Mouse (Mus musculus): ENCODE measurements around the gene Gm9745. TPM values are rescaled to one million over a fixed set of nuclear protein-coding genes. Genes with fewer than 3 reads are reported as not detected.
"Not testable (repeated sequence)": the region's sequence is repeated elsewhere in the genome, so short reads cannot be mapped to it uniquely, and the experiment has no call there.

The Gm9745 gene
- total RNA-seq (2014; rRNA removed) (not detected in 2 replicates), polyA plus RNA-seq (2015; fragmentation: Nextera tagmentation; extraction: Ambion mirVana) (not detected in 2 replicates)

- H3K27me3 ChIP-seq (ENCODE audit: insufficient read depth, low read length); H3K9me3 ChIP-seq (ENCODE audit: low read length); H3K27ac ChIP-seq; ATAC-seq; H3K36me3 ChIP-seq (ENCODE audit: insufficient read depth, low read length); H3K4me1 ChIP-seq (ENCODE audit: insufficient read depth, low read length); DNase-seq (ENCODE audit: low spot score); H3K4me2 ChIP-seq (ENCODE audit: low read depth, low read length); H3K9ac ChIP-seq (replicated peaks; ENCODE audit: low read length); H3K4me3 ChIP-seq (ENCODE audit: low read length): not testable (repeated sequence)
Measured at GRCm38 (mm10) chr13:8948131-8948530, at the start of gene Gm9745. Gm9745 (minus strand) TSS chr13:8948231.

DNA sequence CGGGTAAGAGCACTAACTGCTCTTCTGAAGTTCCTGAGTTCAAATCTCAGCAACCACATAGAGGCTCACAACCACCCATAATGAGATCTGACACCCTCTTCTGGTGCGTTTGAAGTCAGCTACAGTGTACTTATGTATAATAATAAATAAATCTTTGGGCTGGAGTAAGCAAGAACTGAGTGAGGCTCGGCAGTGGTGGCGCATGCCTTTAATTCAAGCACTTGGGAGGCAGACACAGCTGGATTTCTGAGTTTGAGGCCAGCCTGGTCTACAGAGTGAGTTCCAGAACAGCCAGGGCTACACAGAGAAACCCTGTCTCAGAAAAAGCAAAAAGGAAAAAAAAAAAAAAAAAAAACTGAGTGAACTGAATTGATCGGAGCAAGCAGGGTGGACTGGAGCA lies 49.2 kb upstream of the Gm9745 start:
- WGBS = 84% methylated on average over 5 of the region's 5 CpGs
- not testable (repeated sequence) for H3K27me3 ChIP-seq (ENCODE audit: insufficient read depth, low read length)

GRCm38 (mm10) chr13:8995990-8996786 lies 48.2 kb upstream of the Gm9745 start, which contains the start of gene Gtpbp4:
Gtpbp4 (minus strand) TSS chr13:8996083.
- WGBS = under 1% methylated on average over 51 of the region's 51 CpGs
- Histone ChIP-seq H3K36me3 (ENCODE audit: insufficient read depth, low read length) (peaks cover 2% of the 10 kb centered on the region; the same call in 1 of the 2 replicates), H3K27me3 (ENCODE audit: insufficient read depth, low read length) (no peaks in the 10 kb centered on the region), H3K4me3 (ENCODE audit: low read length) (peak within 1 kb of the TSS; percentile 97), H3K27ac (peak within 1 kb of the TSS; percentile 86), H3K9me3 (ENCODE audit: low read length) (no peaks in the 10 kb centered on the region), H3K9ac (replicated peaks; ENCODE audit: low read length) (peak within 1 kb of the TSS; percentile 88), H3K4me1 (ENCODE audit: insufficient read depth, low read length) (peaks cover 11% of the 10 kb centered on the region), H3K4me2 (ENCODE audit: low read depth, low read length) (peak within 1 kb of the TSS; percentile 94)
- DNase-seq (ENCODE audit: low spot score) (peak; percentile 99), ATAC-seq (peak; percentile 99)
- peak; percentile 84 for TF ChIP-seq CTCF (IDR thresholded peaks at IDR 0.05; ENCODE audit: low read depth)

More for the DNA sequence above, 49.2 kb upstream of the Gm9745 start:
- peaks cover 11% of the 10 kb centered on the region for H3K4me1 ChIP-seq (ENCODE audit: insufficient read depth, low read length)
- H3K4me3 ChIP-seq (ENCODE audit: low read length); H3K9ac ChIP-seq (replicated peaks; ENCODE audit: low read length); ATAC-seq; DNase-seq (ENCODE audit: low spot score); H3K9me3 ChIP-seq (ENCODE audit: low read length); H3K36me3 ChIP-seq (ENCODE audit: insufficient read depth, low read length); H3K4me2 ChIP-seq (ENCODE audit: low read depth, low read length); H3K27ac ChIP-seq: not testable (repeated sequence)

GRCm38 (mm10) chr13:8995159-8995989 lies 47.3 kb upstream of the Gm9745 start:
- ATAC-seq = peak; percentile 82
- no peaks in the 10 kb centered on the region for H3K9me3 ChIP-seq (ENCODE audit: low read length)

DNA sequence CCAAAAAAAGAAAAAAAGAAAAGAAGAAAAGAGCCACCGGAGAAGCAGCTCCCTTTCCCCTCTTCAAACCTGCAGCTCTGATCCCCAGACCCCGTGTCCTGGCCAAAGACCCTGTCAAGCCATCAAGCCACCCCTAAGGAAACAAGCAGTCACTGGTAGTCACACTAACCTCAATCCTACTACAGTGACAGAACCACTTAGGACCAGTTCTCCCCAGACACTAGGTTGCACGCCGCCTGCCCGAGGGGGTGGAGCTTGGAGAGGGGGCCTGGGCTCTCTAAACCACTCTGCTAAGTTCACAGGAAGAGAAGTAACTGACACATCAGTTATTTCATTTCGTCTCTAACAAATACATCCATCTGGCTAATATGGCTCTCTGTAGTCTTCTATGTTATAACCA lies 44.2 kb upstream of the Gm9745 start:
- WGBS = 93% methylated on average over 6 of the region's 6 CpGs
- Histone ChIP-seq H3K4me1 (ENCODE audit: insufficient read depth, low read length) (peaks cover 11% of the 10 kb centered on the region), H3K27me3 (ENCODE audit: insufficient read depth, low read length) (no peaks in the 10 kb centered on the region), H3K9me3 (ENCODE audit: low read length) (no peaks in the 10 kb centered on the region), H3K27ac (no peak overlapping the region), H3K4me3 (ENCODE audit: low read length) (no peak overlapping the region), H3K36me3 (ENCODE audit: insufficient read depth, low read length) (peaks cover 26% of the 10 kb centered on the region; the same call in 1 of the 2 replicates), H3K4me2 (ENCODE audit: low read depth, low read length) (no peak overlapping the region), H3K9ac (replicated peaks; ENCODE audit: low read length) (no peak overlapping the region)
- DNase-seq (ENCODE audit: low spot score) (no peak), ATAC-seq (no peak)
- no peak for TF ChIP-seq CTCF (IDR thresholded peaks at IDR 0.05; ENCODE audit: low read depth)

More at GRCm38 (mm10) chr13:8995159-8995989, 47.3 kb upstream of the Gm9745 start:
- WGBS = 4% methylated on average over 33 of the region's 33 CpGs
- Histone ChIP-seq H3K4me3 (ENCODE audit: low read length) (peak overlapping the region; percentile 97), H3K27me3 (ENCODE audit: insufficient read depth, low read length) (no peaks in the 10 kb centered on the region), H3K36me3 (ENCODE audit: insufficient read depth, low read length) (peaks cover 10% of the 10 kb centered on the region; the same call in 1 of the 2 replicates), H3K4me1 (ENCODE audit: insufficient read depth, low read length) (peaks cover 11% of the 10 kb centered on the region), H3K27ac (peak overlapping the region; percentile 72; the same call in 1 of the 2 replicates), H3K9ac (replicated peaks; ENCODE audit: low read length) (peak overlapping the region; percentile 88), H3K4me2 (ENCODE audit: low read depth, low read length) (peak overlapping the region; percentile 94)
- TF ChIP-seq CTCF (IDR thresholded peaks at IDR 0.05; ENCODE audit: low read depth) = no peak
- peak; percentile 54 for DNase-seq (ENCODE audit: low spot score)

DNA sequence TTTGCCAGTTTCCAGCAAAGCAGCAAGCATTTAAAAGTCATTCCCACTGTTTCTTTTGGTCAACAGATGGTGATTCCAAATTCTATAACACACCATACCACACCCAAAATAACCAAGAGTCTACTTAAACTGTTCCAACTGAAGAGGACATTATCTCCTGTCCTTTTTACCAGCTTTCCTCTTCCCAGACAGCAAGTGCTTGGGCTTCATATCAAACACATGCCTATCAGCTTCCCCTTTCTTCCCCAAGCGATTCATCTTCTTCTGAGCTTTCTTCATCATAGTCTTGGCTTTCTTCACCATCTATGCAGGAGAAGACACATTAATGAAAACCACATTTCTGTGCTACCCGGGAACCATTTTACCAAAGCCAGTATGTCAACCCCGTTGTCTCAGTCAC lies 24.9 kb upstream of the Gm9745 start:
- no peak overlapping the region for H3K27ac ChIP-seq
- TF ChIP-seq CTCF (IDR thresholded peaks at IDR 0.05; ENCODE audit: low read depth) = no peak
- H3K4me2 ChIP-seq (ENCODE audit: low read depth, low read length) = no peak overlapping the region
- H3K27me3 ChIP-seq (ENCODE audit: insufficient read depth, low read length) = no peaks in the 10 kb centered on the region
- DNase-seq (ENCODE audit: low spot score) = no peak
- H3K4me1 ChIP-seq (ENCODE audit: insufficient read depth, low read length) = no peaks in the 10 kb centered on the region
- 98% methylated on average over 3 of the region's 3 CpGs for WGBS
- H3K9me3 ChIP-seq (ENCODE audit: low read length) = no peaks in the 10 kb centered on the region
- H3K9ac ChIP-seq (replicated peaks; ENCODE audit: low read length) = no peak overlapping the region
- no peak for ATAC-seq
- H3K4me3 ChIP-seq (ENCODE audit: low read length) = no peak overlapping the region
- H3K36me3 ChIP-seq (ENCODE audit: insufficient read depth, low read length) = peaks cover 64% of the 10 kb centered on the region

Measured in hindbrain, postnatal 0 days (tissue).